Mouse (Mus musculus): ENCODE results near the gene Olfr183.
"Not testable (repeated sequence)": the region's sequence is repeated elsewhere in the genome, so short reads cannot be mapped to it uniquely, and the experiment has no call there.

Olfr183 gene

DNA sequence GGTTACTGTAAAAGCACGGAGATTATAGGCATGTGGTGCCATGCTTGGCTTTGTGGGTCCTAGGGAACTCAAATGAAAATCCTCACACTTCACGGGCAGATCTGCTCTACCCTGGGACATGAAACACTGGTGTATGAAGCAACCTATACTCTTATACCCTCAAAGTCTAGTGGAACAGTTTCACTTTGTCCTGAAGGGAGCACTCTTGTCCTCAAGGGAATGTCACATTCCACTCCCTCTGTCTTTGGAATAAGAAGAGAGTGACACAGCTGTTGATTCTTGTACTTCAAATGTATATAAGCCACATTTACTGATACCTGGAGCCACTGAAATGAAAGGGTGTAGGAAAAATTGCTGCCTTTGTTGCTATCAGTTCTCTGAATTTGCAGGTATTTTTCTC, at the start of gene Olfr183:
TSS of gene Olfr183 (plus strand) at position 301 of the 400 bp plus-strand sequence.
- no peak for DNase-seq

DNA sequence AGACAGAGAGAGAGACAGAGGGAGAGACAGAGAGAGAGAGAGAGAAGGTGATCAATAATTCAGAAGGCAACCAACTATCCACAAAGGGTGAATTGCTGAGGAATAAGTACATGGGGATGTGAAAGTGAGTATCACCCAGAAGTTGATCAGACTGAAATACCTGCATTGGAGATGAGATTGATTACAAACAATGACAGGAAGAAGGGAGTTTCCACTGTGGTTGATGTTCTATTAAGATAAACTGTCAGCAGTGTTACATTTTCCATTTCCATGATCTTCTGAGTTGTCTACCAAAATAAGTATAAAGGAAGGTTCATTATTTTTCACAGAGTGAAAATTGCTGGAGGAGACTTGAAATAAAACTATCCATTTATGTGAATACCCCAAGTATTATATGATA, 12.0 kb downstream of the Olfr183 start:
- DNase-seq: no peak

DNA sequence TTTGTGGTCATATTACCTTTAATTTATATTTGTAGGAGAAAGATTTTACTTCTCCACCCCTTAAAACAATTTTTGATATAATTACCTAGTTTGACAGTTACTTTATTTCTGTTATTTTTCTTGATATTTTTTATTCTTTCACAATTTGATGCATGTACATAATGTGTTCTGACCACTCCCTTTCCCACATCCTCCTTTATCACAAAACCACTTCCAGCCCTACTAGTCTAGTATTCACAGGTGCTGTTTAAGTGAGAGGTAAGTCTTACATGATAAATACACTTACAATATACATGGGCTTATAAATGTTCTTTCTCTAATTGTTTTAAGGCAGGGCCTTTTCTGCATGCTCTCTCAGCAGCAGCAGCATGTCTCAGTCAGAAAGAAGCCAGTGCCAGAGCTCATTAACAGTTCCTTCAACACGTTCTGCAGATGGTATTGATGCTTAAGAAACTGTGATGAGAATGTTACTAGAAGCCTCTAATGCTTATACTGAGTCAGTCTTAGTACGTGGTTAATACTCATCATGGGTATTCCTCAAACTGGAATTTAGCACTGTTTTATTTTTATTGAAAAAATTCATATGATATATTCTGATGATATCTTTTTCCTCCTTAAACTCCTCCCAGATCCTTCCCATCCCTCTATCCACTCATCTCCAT, 18.3 kb downstream of the Olfr183 start:
- no peak for DNase-seq

- no peak for DNase-seq
Observed at GRCm38 (mm10) chr16:59030191-59030590, 35.0 kb downstream of the Olfr183 start, which contains the start of gene Olfr186. Gene Olfr186, minus strand, starts transcription at chr16:59030291.

DNA sequence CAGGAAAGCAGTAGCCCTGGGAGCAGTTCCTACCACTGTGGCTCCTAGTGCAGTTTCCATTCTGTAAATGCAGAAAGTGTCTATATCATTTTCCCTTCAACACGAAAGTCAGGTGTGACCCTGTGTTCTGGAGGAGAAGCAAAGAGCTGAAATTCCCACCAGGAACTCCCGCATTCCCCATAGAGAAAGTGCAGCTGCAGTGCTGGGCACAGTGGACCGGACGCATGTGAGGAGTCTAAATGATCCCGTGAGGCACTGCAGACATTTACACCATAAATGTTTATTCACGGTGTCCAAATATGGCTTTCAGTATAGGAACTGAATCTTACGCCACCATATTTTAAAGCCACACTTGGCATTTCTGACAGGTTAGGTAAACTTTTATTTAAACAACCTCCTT, 44.6 kb downstream of the Olfr183 start, which contains the start of gene Olfr187:
TSS of gene Olfr187 (minus strand) at position 58 of the 400 bp plus-strand sequence.
- no peak for DNase-seq

- no peak for DNase-seq
Observed at GRCm38 (mm10) chr16:59045835-59046234, 50.7 kb downstream of the Olfr183 start.

- no peak for DNase-seq
Observed at GRCm38 (mm10) chr16:59047579-59047978, 52.4 kb downstream of the Olfr183 start.

DNA sequence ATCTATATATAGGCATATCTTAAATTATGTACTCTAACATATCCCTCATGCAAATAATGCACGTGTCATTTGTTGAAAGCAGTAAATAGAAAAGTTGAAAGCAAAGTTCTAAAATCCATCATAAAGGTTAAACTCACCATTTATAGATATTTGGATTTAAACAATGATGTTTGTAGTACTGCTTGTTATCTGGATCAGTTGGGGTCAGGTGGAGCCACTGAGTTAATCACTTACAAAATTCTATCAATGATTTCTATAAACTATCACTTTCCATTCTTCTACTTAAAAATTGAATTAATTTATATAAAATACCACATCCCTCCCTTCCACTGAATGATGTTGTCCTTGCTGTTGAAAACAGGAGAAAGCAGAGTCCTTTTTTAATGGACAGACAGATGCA, 53.7 kb downstream of the Olfr183 start:
- DNase-seq: no peak

GRCm38 (mm10) chr16:59049286-59049685, 54.1 kb downstream of the Olfr183 start:
- not testable (repeated sequence) for DNase-seq
